Mouse (Mus musculus) forebrain, embryonic 15.5 days (tissue): ENCODE measurements around the gene Lpar5. TPM values are rescaled to one million over a fixed set of nuclear protein-coding genes. Genes with fewer than 3 reads are reported as not detected.

Experiments
- ATAC-seq: fragments of 200-750 bp; cut with Nextera tagmentation; replicated peaks from 2 replicates; pipeline ENCODE4 v1.8.0; 2017; ENCODE audit warnings: mild to moderate bottlenecking, moderate TSS enrichment, moderate library complexity
- H3K27ac ChIP-seq: fragments of 300-500 bp; sonication (generic); replicated peaks from 2 replicates; pipeline ENCODE4 v1.5.1; 2015; ENCODE audit warnings: mild to moderate bottlenecking, inconsistent platforms
- H3K27me3 ChIP-seq: fragments of 300-500 bp; sonication (generic); 2 replicates; pipeline ENCODE4 v1.6.1; 2015; ENCODE audit warnings: inconsistent platforms
- H3K36me3 ChIP-seq: fragments of 300-500 bp; sonication (generic); 2 replicates; pipeline ENCODE4 v1.6.1; 2015; ENCODE audit warnings: mild to moderate bottlenecking, inconsistent platforms
- H3K4me1 ChIP-seq: fragments of 300-500 bp; sonication (generic); 2 replicates; pipeline ENCODE4 v1.6.1; 2015; ENCODE audit warnings: inconsistent platforms
- H3K4me2 ChIP-seq: fragments of 300-500 bp; sonication (generic); replicated peaks from 2 replicates; pipeline ENCODE4 v1.6.1; 2015; ENCODE audit warnings: mild to moderate bottlenecking, inconsistent platforms
- H3K4me3 ChIP-seq: fragments of 300-500 bp; sonication (generic); 2 replicates; pipeline ENCODE4 v1.5.1; 2015; ENCODE audit warnings: mild to moderate bottlenecking, inconsistent platforms
- H3K9ac ChIP-seq: fragments of 300-500 bp; sonication (generic); replicated peaks from 2 replicates; pipeline ENCODE4 v1.6.1; 2015; ENCODE audit warnings: mild to moderate bottlenecking, inconsistent platforms
- H3K9me3 ChIP-seq: fragments of 300-500 bp; sonication (generic); 2 replicates; pipeline ENCODE4 v1.6.1; 2016; ENCODE audit warnings: inconsistent platforms
- WGBS: fragments of 180-500 bp; shearing (Covaris S2); methylation state at CpG from one replicate; pipeline ENCODE4 v1.1.7; 2015; ENCODE audit warnings: mixed read lengths; 5-methylcytosine and 5-hydroxymethylcytosine counted together
- polyA plus RNA-seq: library from polyadenylated mRNA; unstranded; fragments of >200 nt; fragmentation: Nextera tagmentation; extraction: Ambion mirVana; gene quantifications from 2 replicates; pipeline ENCODE4 v1.2.1, GENCODE M21; 2015

Lpar5 gene
- polyA plus RNA-seq, 1 experiment from 2014 or later: 0.71 TPM

- H3K27ac ChIP-seq: peak overlapping the region; percentile 94
- H3K27me3 ChIP-seq: no peaks in the 10 kb centered on the region
- peaks cover 43% of the 10 kb centered on the region for H3K36me3 ChIP-seq
- H3K4me2 ChIP-seq: peak overlapping the region; percentile 74
- H3K9me3 ChIP-seq: no peaks in the 10 kb centered on the region
- peak overlapping the region; percentile 82 for H3K4me3 ChIP-seq
- no peak for ATAC-seq
- peak overlapping the region; percentile 84 for H3K9ac ChIP-seq
- peaks cover 39% of the 10 kb centered on the region for H3K4me1 ChIP-seq
- WGBS: 62% methylated on average over 3 of the region's 3 CpGs
These were observed 30.8 kb downstream of the Lpar5 start for GRCm38 (mm10) chr6:125098513-125098912.

GRCm38 (mm10) chr6:125099421-125099971 lies 31.8 kb downstream of the Lpar5 start:
- Histone ChIP-seq H3K4me1 (peaks cover 39% of the 10 kb centered on the region), H3K27me3 (no peaks in the 10 kb centered on the region), H3K4me2 (peak overlapping the region; percentile 74), H3K9me3 (no peaks in the 10 kb centered on the region), H3K27ac (peak overlapping the region; percentile 94), H3K36me3 (peaks cover 49% of the 10 kb centered on the region), H3K9ac (peak overlapping the region; percentile 84), H3K4me3 (peak overlapping the region; percentile 82)
- no peak for ATAC-seq
- 28% methylated on average over 5 of the region's 5 CpGs for WGBS

GRCm38 (mm10) chr6:125101444-125101843 lies 33.7 kb downstream of the Lpar5 start:
- WGBS: 88% methylated on average over 9 of the region's 9 CpGs
- no peak overlapping the region for H3K27ac ChIP-seq
- no peak overlapping the region for H3K4me2 ChIP-seq
- no peaks in the 10 kb centered on the region for H3K27me3 ChIP-seq
- H3K4me1 ChIP-seq: peaks cover 33% of the 10 kb centered on the region
- H3K4me3 ChIP-seq: no peak overlapping the region
- peaks cover 68% of the 10 kb centered on the region for H3K36me3 ChIP-seq
- ATAC-seq: no peak
- no peak overlapping the region for H3K9ac ChIP-seq
- H3K9me3 ChIP-seq: no peaks in the 10 kb centered on the region

- Histone ChIP-seq H3K27me3 (no peaks in the 10 kb centered on the region), H3K9ac (no peak overlapping the region), H3K4me1 (peaks cover 14% of the 10 kb centered on the region), H3K36me3 (peaks cover 88% of the 10 kb centered on the region), H3K4me2 (no peak overlapping the region), H3K9me3 (no peaks in the 10 kb centered on the region), H3K4me3 (no peak overlapping the region), H3K27ac (no peak overlapping the region)
- WGBS: 86% methylated on average over 4 of the region's 4 CpGs
- no peak for ATAC-seq
These were observed 36.5 kb downstream of the Lpar5 start for GRCm38 (mm10) chr6:125104223-125104622.

- no peak for ATAC-seq
- Histone ChIP-seq H3K4me3 (no peak overlapping the region), H3K9me3 (no peaks in the 10 kb centered on the region), H3K27ac (no peak overlapping the region), H3K36me3 (peaks cover 94% of the 10 kb centered on the region), H3K27me3 (no peaks in the 10 kb centered on the region), H3K4me1 (no peaks in the 10 kb centered on the region), H3K9ac (no peak overlapping the region), H3K4me2 (no peak overlapping the region)
- 99% methylated on average over 2 of the region's 2 CpGs for WGBS
These were observed 40.0 kb downstream of the Lpar5 start for GRCm38 (mm10) chr6:125107705-125108104.

- 92% methylated on average over 14 of the region's 14 CpGs for WGBS
- peaks cover 99% of the 10 kb centered on the region for H3K36me3 ChIP-seq
- H3K27me3 ChIP-seq: no peaks in the 10 kb centered on the region
- no peaks in the 10 kb centered on the region for H3K9me3 ChIP-seq
- H3K4me3 ChIP-seq: no peak overlapping the region
- no peak overlapping the region for H3K4me2 ChIP-seq
- H3K27ac ChIP-seq: no peak overlapping the region
- H3K4me1 ChIP-seq: no peaks in the 10 kb centered on the region
- no peak for ATAC-seq
- H3K9ac ChIP-seq: no peak overlapping the region
These were observed 41.7 kb downstream of the Lpar5 start for GRCm38 (mm10) chr6:125109371-125109770.

GRCm38 (mm10) chr6:125110927-125111326 lies 43.2 kb downstream of the Lpar5 start:
- H3K4me3 ChIP-seq: no peak overlapping the region
- H3K27me3 ChIP-seq: no peaks in the 10 kb centered on the region
- no peak for ATAC-seq
- peaks cover 97% of the 10 kb centered on the region for H3K36me3 ChIP-seq
- no peak overlapping the region for H3K9ac ChIP-seq
- no peaks in the 10 kb centered on the region for H3K4me1 ChIP-seq
- no peaks in the 10 kb centered on the region for H3K9me3 ChIP-seq
- H3K27ac ChIP-seq: no peak overlapping the region
- H3K4me2 ChIP-seq: no peak overlapping the region
- whole genome bisulfite sequencing: 88% methylated on average over 7 of the region's 7 CpGs

- Histone ChIP-seq H3K4me2 (no peak overlapping the region), H3K9ac (no peak overlapping the region), H3K27ac (no peak overlapping the region), H3K36me3 (peaks cover 97% of the 10 kb centered on the region), H3K27me3 (no peaks in the 10 kb centered on the region), H3K4me1 (no peaks in the 10 kb centered on the region), H3K4me3 (no peak overlapping the region), H3K9me3 (no peaks in the 10 kb centered on the region)
- no peak for ATAC-seq
- WGBS: 95% methylated on average over 11 of the region's 11 CpGs
These were observed 44.8 kb downstream of the Lpar5 start for GRCm38 (mm10) chr6:125112553-125112952.

GRCm38 (mm10) chr6:125119387-125119786 lies 51.7 kb downstream of the Lpar5 start:
- H3K4me3 ChIP-seq: no peak overlapping the region
- H3K9ac ChIP-seq: no peak overlapping the region
- 93% methylated on average over 8 of the region's 8 CpGs for WGBS
- H3K4me2 ChIP-seq: no peak overlapping the region
- H3K27me3 ChIP-seq: no peaks in the 10 kb centered on the region
- H3K27ac ChIP-seq: no peak overlapping the region
- peaks cover 95% of the 10 kb centered on the region for H3K36me3 ChIP-seq
- no peak for ATAC-seq
- no peaks in the 10 kb centered on the region for H3K4me1 ChIP-seq
- H3K9me3 ChIP-seq: no peaks in the 10 kb centered on the region

GRCm38 (mm10) chr6:125128724-125129123 lies 61.0 kb downstream of the Lpar5 start:
- Histone ChIP-seq H3K4me2 (no peak overlapping the region), H3K27me3 (no peaks in the 10 kb centered on the region), H3K4me3 (no peak overlapping the region), H3K9ac (no peak overlapping the region), H3K36me3 (peaks cover 71% of the 10 kb centered on the region), H3K4me1 (peaks cover 20% of the 10 kb centered on the region), H3K27ac (no peak overlapping the region), H3K9me3 (no peaks in the 10 kb centered on the region)
- WGBS: 91% methylated on average over 12 of the region's 12 CpGs
- no peak for ATAC-seq

- no peaks in the 10 kb centered on the region for H3K27me3 ChIP-seq
- H3K9me3 ChIP-seq: no peaks in the 10 kb centered on the region
- 89% methylated on average over 20 of the region's 20 CpGs for WGBS
- no peak overlapping the region for H3K4me3 ChIP-seq
- peaks cover 69% of the 10 kb centered on the region for H3K36me3 ChIP-seq
- H3K4me1 ChIP-seq: peaks cover 20% of the 10 kb centered on the region
- ATAC-seq: no peak
- H3K27ac ChIP-seq: no peak overlapping the region
- no peak overlapping the region for H3K9ac ChIP-seq
- no peak overlapping the region for H3K4me2 ChIP-seq
These were observed 62.1 kb downstream of the Lpar5 start for GRCm38 (mm10) chr6:125129710-125130402.

- under 1% methylated on average over 66 of the region's 66 CpGs for WGBS
- peak; percentile 94 for ATAC-seq
- Histone ChIP-seq H3K9me3 (no peaks in the 10 kb centered on the region), H3K36me3 (peaks cover 66% of the 10 kb centered on the region), H3K4me3 (peak within 1 kb of the TSS; percentile 90), H3K27ac (peak within 1 kb of the TSS; percentile 87), H3K4me1 (peaks cover 20% of the 10 kb centered on the region), H3K4me2 (peak within 1 kb of the TSS; percentile 70), H3K9ac (peak within 1 kb of the TSS; percentile 76), H3K27me3 (no peaks in the 10 kb centered on the region)
These were observed 63.8 kb downstream of the Lpar5 start, which contains the start of gene Nop2 for GRCm38 (mm10) chr6:125131302-125132156. TSS of gene Nop2 (plus strand) at chr6:125131909.
